Mouse (Mus musculus): Measurements from ENCODE around the gene Eno3. TPM values are rescaled to one million over a fixed set of nuclear protein-coding genes. Genes with fewer than 3 reads are reported as not detected.

The Eno3 gene
- polyA plus RNA-seq, 1 experiment, result 15.6 TPM

- TF ChIP-seq POLR2A (IDR thresholded peaks at IDR 0.05; ENCODE audit: low read depth, low read length), result no peak
- no peak for TF ChIP-seq CTCF (IDR thresholded peaks at IDR 0.05; ENCODE audit: borderline replicate concordance, insufficient read depth, low read length)
- peaks cover 2% of the 10 kb centered on the region; the same call in 1 of the 2 replicates for H3K4me1 ChIP-seq (ENCODE audit: control insufficient read depth, insufficient read depth, low read length)
- no peak overlapping the region for H3K27ac ChIP-seq (ENCODE audit: insufficient read depth, low read length)
- H3K4me3 ChIP-seq (ENCODE audit: insufficient read depth, low read length), result no peak overlapping the region
Observed at GRCm38 (mm10) chr11:70623053-70623742, 33.8 kb upstream of the Eno3 start.

DNA sequence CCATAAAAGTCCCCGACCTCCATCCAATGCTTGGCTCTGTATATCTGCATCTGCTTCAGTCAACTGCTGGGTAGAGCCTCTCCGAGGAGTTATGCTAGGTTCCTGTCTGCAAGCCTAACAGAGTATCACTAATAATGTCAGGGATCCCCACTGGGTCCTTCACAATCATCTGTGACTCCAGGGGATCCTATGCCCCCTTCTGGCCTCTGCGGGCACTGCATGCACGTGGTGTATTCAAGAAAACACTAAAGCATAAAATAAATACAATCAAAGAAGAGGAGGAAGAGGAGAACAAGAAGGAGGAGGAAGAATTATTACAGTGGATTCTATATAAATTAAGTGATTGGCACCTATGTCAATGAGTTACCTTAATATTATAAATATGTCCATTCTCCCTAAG, 31.5 kb upstream of the Eno3 start:
- Histone ChIP-seq H3K27ac (ENCODE audit: insufficient read depth, low read length) (no peak overlapping the region), H3K4me1 (ENCODE audit: control insufficient read depth, insufficient read depth, low read length) (peaks cover 2% of the 10 kb centered on the region; the same call in 1 of the 2 replicates), H3K4me3 (ENCODE audit: insufficient read depth, low read length) (no peak overlapping the region)
- TF ChIP-seq POLR2A (IDR thresholded peaks at IDR 0.05; ENCODE audit: low read depth, low read length) (no peak), CTCF (IDR thresholded peaks at IDR 0.05; ENCODE audit: borderline replicate concordance, insufficient read depth, low read length) (peak; percentile 47; the same call in 1 of the 2 replicates)

GRCm38 (mm10) chr11:70626877-70627276, 30.1 kb upstream of the Eno3 start:
- no peak overlapping the region for H3K4me3 ChIP-seq (ENCODE audit: insufficient read depth, low read length)
- H3K27ac ChIP-seq (ENCODE audit: insufficient read depth, low read length), result no peak overlapping the region
- TF ChIP-seq POLR2A (IDR thresholded peaks at IDR 0.05; ENCODE audit: low read depth, low read length) (no peak), CTCF (IDR thresholded peaks at IDR 0.05; ENCODE audit: borderline replicate concordance, insufficient read depth, low read length) (no peak)
- H3K4me1 ChIP-seq (ENCODE audit: control insufficient read depth, insufficient read depth, low read length), result no peaks in the 10 kb centered on the region

DNA sequence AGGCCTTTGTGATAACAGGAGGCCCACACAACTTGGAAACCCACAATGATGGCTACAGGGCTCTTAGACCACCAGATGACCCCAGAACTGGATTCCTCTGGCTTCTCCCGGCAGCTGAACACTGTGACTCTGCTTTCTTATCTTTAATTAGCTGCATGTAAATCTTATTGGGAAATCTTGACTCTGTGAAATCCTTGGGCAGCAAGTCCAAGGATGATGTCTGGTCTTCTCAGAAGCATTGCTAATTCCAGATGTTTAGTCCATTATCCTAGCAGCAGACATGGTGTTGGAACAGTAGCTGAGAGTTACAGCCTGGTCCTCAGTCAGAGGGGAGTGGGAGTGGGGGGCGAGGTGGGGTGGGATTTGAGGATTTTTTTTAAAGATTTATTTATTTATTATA, 28.6 kb upstream of the Eno3 start:
- no peaks in the 10 kb centered on the region for H3K4me1 ChIP-seq (ENCODE audit: control insufficient read depth, insufficient read depth, low read length)
- H3K4me3 ChIP-seq (ENCODE audit: insufficient read depth, low read length), result no peak overlapping the region
- no peak for TF ChIP-seq CTCF (IDR thresholded peaks at IDR 0.05; ENCODE audit: borderline replicate concordance, insufficient read depth, low read length)
- TF ChIP-seq POLR2A (IDR thresholded peaks at IDR 0.05; ENCODE audit: low read depth, low read length), result no peak
- no peak overlapping the region for H3K27ac ChIP-seq (ENCODE audit: insufficient read depth, low read length)

- Histone ChIP-seq H3K4me3 (ENCODE audit: insufficient read depth, low read length) (no peak overlapping the region), H3K4me1 (ENCODE audit: control insufficient read depth, insufficient read depth, low read length) (no peaks in the 10 kb centered on the region), H3K27ac (ENCODE audit: insufficient read depth, low read length) (no peak overlapping the region)
- TF ChIP-seq CTCF (IDR thresholded peaks at IDR 0.05; ENCODE audit: borderline replicate concordance, insufficient read depth, low read length) (no peak), POLR2A (IDR thresholded peaks at IDR 0.05; ENCODE audit: low read depth, low read length) (no peak)
Observed at GRCm38 (mm10) chr11:70629557-70629956, 27.4 kb upstream of the Eno3 start.

DNA sequence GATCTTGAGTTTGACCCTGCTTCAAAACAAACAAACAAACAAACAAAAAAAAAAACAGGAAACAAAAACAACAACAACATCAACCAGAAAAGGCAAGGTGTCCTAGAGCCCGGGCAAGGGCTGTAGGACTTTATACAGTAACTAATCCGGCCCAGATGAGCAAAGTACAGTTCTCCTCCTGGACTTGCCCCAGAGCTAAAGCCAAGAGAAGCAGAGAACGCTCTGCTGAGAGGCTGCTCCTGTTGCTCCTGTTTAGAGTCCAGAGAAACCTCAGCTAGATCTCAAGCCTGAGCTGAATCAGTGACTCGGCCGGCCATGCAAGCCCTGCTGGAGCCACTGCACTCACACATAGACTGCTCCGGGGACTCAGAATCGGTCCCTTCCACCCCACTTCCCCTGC, 26.9 kb upstream of the Eno3 start:
- H3K27ac ChIP-seq (ENCODE audit: insufficient read depth, low read length), result no peak overlapping the region
- H3K4me3 ChIP-seq (ENCODE audit: insufficient read depth, low read length), result no peak overlapping the region
- TF ChIP-seq POLR2A (IDR thresholded peaks at IDR 0.05; ENCODE audit: low read depth, low read length) (no peak), CTCF (IDR thresholded peaks at IDR 0.05; ENCODE audit: borderline replicate concordance, insufficient read depth, low read length) (no peak)
- no peaks in the 10 kb centered on the region for H3K4me1 ChIP-seq (ENCODE audit: control insufficient read depth, insufficient read depth, low read length)

DNA sequence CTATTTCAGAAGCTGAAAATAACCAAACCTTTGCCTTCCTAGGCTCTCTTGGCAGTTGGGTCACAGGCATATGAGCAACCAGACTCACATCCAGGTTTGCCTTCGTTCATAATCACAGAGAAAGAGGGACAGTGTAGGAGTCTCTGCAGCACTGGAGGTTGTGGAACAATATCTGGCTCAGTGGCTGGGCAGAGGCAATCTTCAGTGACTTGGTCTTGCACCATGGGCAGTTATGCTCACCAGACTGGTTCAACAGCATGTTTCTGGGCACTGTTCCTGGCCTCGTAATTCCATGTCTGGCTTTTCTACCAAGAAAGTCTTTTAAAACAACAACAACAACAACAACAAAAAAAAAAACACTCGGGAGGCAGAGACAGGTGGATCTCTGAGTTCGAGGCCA, 21.4 kb upstream of the Eno3 start:
- H3K4me3 ChIP-seq (ENCODE audit: insufficient read depth, low read length), result no peak overlapping the region
- no peak for TF ChIP-seq CTCF (IDR thresholded peaks at IDR 0.05; ENCODE audit: borderline replicate concordance, insufficient read depth, low read length)
- TF ChIP-seq POLR2A (IDR thresholded peaks at IDR 0.05; ENCODE audit: low read depth, low read length), result no peak
- no peak overlapping the region for H3K27ac ChIP-seq (ENCODE audit: insufficient read depth, low read length)
- H3K4me1 ChIP-seq (ENCODE audit: control insufficient read depth, insufficient read depth, low read length), result no peaks in the 10 kb centered on the region

DNA sequence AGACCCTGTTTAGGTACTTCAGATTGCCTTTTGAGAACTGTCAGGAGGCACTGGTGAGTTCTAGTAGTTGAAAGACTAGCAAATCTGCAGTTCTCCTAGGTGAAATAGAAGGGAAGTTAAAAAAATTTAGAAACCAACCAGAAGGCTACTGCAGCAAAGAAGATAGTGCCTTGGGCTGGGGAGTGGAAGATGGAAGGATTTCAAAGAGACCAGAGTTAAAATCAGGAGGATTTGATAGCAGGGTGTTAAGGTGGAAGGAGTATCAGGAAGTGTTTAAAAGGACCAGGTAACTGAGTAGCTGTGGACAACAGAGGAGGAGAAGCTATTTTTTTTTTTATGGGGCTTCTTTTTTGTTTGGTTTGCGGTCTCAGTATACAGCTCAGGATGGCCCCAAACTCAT, 19.2 kb upstream of the Eno3 start:
- Histone ChIP-seq H3K4me3 (ENCODE audit: insufficient read depth, low read length) (no peak overlapping the region), H3K4me1 (ENCODE audit: control insufficient read depth, insufficient read depth, low read length) (no peaks in the 10 kb centered on the region), H3K27ac (ENCODE audit: insufficient read depth, low read length) (no peak overlapping the region)
- TF ChIP-seq CTCF (IDR thresholded peaks at IDR 0.05; ENCODE audit: borderline replicate concordance, insufficient read depth, low read length), result no peak
- no peak for TF ChIP-seq POLR2A (IDR thresholded peaks at IDR 0.05; ENCODE audit: low read depth, low read length)

DNA sequence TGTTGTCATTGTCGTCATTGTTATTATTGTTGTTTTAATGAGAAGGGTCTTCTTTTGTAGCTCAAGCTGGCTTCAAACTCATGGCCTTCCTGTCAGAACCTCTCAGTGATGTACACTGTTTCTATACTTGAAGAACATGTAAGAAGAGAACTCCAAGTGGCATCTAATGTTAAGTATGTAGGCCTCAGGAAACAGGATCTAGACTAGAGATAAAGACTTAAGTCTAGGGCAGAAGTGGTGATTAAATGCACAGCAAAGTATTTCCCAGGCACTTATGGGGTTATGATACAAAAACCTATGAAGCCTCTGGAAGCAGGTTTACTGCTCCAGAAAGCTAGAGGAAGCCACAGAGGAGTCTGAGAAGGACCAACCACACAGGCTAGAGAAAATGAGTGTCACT, 18.7 kb upstream of the Eno3 start:
- Histone ChIP-seq H3K4me3 (ENCODE audit: insufficient read depth, low read length) (no peak overlapping the region), H3K27ac (ENCODE audit: insufficient read depth, low read length) (no peak overlapping the region), H3K4me1 (ENCODE audit: control insufficient read depth, insufficient read depth, low read length) (no peaks in the 10 kb centered on the region)
- no peak for TF ChIP-seq CTCF (IDR thresholded peaks at IDR 0.05; ENCODE audit: borderline replicate concordance, insufficient read depth, low read length)
- no peak for TF ChIP-seq POLR2A (IDR thresholded peaks at IDR 0.05; ENCODE audit: low read depth, low read length)

GRCm38 (mm10) chr11:70638714-70639278, 18.2 kb upstream of the Eno3 start, which contains the start of gene Gp1ba:
Gene Gp1ba (plus strand): TSS chr11:70639122.
- Histone ChIP-seq H3K27ac (ENCODE audit: insufficient read depth, low read length) (no peak within 1 kb of the TSS), H3K4me1 (ENCODE audit: control insufficient read depth, insufficient read depth, low read length) (no peaks in the 10 kb centered on the region), H3K4me3 (ENCODE audit: insufficient read depth, low read length) (no peak within 1 kb of the TSS)
- TF ChIP-seq POLR2A (IDR thresholded peaks at IDR 0.05; ENCODE audit: low read depth, low read length) (no peak), CTCF (IDR thresholded peaks at IDR 0.05; ENCODE audit: borderline replicate concordance, insufficient read depth, low read length) (no peak)
